Mouse (Mus musculus) neural tube, embryonic 11.5 days (tissue): Measurements from ENCODE around the gene Ttc17. TPM values are rescaled to one million over a fixed set of nuclear protein-coding genes. Genes with fewer than 3 reads are reported as not detected.
"Not testable (repeated sequence)": the region's sequence is repeated elsewhere in the genome, so short reads cannot be mapped to it uniquely, and the experiment has no call there.

Experiments used
- ATAC-seq: fragments of 200-750 bp; cut with Nextera tagmentation; 2 replicates; pipeline ENCODE4 v1.8.0; 2017; ENCODE audit warnings: moderate number of reproducible peaks, mild to moderate bottlenecking, moderate TSS enrichment, moderate library complexity; ENCODE audit not compliant: insufficient read depth, low FRiP score, low TSS enrichment
- DNase-seq: peaks from one replicate; pipeline ENCODE4 v3.0.0-alpha.2; 2015; ENCODE audit warnings: low spot score
- H3K27ac ChIP-seq: fragments of 300-500 bp; sonication (generic); 2 replicates; pipeline ENCODE4 v1.5.1; 2014; ENCODE audit warnings: low read depth, mild to moderate bottlenecking, low read length
- H3K27me3 ChIP-seq: fragments of 300-500 bp; sonication (generic); 2 replicates; pipeline ENCODE4 v1.6.1; 2014; ENCODE audit warnings: mild to moderate bottlenecking, low read length, mixed read lengths; ENCODE audit not compliant: control insufficient read depth, insufficient read depth
- H3K36me3 ChIP-seq: fragments of 300-500 bp; sonication (generic); 2 replicates; pipeline ENCODE4 v1.6.1; 2014; ENCODE audit warnings: mild to moderate bottlenecking, low read length, moderate library complexity, mixed read lengths; ENCODE audit not compliant: control insufficient read depth, insufficient read depth
- H3K4me1 ChIP-seq: fragments of 300-500 bp; sonication (generic); 2 replicates; pipeline ENCODE4 v1.6.1; 2014; ENCODE audit warnings: low read length, mixed read lengths; ENCODE audit not compliant: control insufficient read depth, insufficient read depth
- H3K4me2 ChIP-seq: fragments of 300-500 bp; sonication (generic); 2 replicates; pipeline ENCODE4 v1.6.1; 2014; ENCODE audit warnings: low read depth, mild to moderate bottlenecking, moderate library complexity
- H3K4me3 ChIP-seq: fragments of 300-500 bp; sonication (generic); 2 replicates; pipeline ENCODE4 v1.5.1; 2014; ENCODE audit warnings: low read depth, low read length
- H3K9ac ChIP-seq: fragments of 300-500 bp; sonication (generic); 2 replicates; pipeline ENCODE4 v1.6.1; 2014; ENCODE audit warnings: mild to moderate bottlenecking, low read length
- H3K9me3 ChIP-seq: fragments of 300-500 bp; sonication (generic); 2 replicates; pipeline ENCODE4 v1.6.1; 2016; ENCODE audit warnings: low read length; ENCODE audit not compliant: control insufficient read depth
- whole genome bisulfite sequencing: fragments of 180-500 bp; shearing (Covaris S2); extraction: QIAGEN DNeasy Blood & Tissue Kit; methylation state at CpG from one replicate; pipeline ENCODE4 v1.1.7; 2014; 5-methylcytosine and 5-hydroxymethylcytosine counted together
- polyA plus RNA-seq: library from polyadenylated mRNA; unstranded; fragments of >200 nt; fragmentation: Nextera tagmentation; extraction: Ambion mirVana; gene quantifications from 2 replicates; pipeline ENCODE4 v1.2.1, GENCODE M21; 2014

Gene Ttc17
- polyA plus RNA-seq, 1 experiment from 2014 or later, result 13.7 TPM

DNA sequence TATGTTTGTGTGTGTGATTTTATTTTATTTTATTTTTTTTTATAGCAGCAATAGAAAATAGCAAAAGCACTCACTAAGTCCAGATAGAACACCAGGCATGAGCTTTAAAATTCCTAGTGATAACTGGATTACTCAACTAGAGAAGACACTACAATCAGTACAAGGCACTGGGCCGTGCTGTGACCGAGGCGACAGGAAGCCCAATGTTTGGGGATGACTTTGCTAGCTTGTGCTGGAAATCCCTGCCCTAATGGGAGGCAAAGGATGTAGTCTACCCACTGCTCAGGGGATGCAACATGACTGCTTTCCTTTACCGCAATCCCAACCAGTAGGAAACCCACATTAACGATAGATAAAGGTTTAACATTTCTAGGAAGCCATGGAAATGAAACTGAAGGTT is 10.2 kb downstream of the Ttc17 start:
- no peaks in the 10 kb centered on the region for H3K27me3 ChIP-seq
- no peaks in the 10 kb centered on the region for H3K9me3 ChIP-seq
- H3K4me1 ChIP-seq, result no peaks in the 10 kb centered on the region; the same call in 1 of the 2 replicates
- H3K27ac ChIP-seq, result no peak overlapping the region
- DNase-seq, result no peak
- no peak for ATAC-seq
- no peak overlapping the region for H3K4me3 ChIP-seq
- H3K9ac ChIP-seq, result no peak overlapping the region
- 92% methylated on average over 5 of the region's 5 CpGs for WGBS
- H3K4me2 ChIP-seq, result no peak overlapping the region
- no peaks in the 10 kb centered on the region for H3K36me3 ChIP-seq

DNA sequence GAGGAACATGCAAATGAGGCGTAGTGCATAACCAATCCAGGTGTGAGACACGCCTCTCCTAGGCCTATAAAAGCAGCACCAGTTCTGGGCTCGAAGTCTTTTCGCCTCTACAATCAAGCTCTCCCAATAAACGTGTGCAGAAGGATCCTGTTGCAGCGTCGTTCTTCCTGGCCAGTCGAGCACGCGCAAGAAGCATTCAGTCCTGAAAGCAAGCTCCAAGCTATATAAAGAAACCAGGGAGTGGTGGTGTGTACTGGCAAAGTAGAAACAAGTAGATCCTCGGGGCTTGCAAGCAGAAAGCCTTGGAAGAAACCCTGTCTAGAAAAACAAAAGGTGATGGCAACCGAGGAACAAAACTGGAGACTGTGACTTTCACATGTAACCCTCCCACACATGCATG is 15.4 kb downstream of the Ttc17 start:
- H3K9ac ChIP-seq, H3K27me3 ChIP-seq, H3K4me1 ChIP-seq, H3K27ac ChIP-seq, H3K36me3 ChIP-seq, H3K4me2 ChIP-seq, H3K9me3 ChIP-seq, DNase-seq, ATAC-seq, H3K4me3 ChIP-seq: not testable (repeated sequence)
- 92% methylated on average over 10 of the region's 12 CpGs for WGBS

DNA sequence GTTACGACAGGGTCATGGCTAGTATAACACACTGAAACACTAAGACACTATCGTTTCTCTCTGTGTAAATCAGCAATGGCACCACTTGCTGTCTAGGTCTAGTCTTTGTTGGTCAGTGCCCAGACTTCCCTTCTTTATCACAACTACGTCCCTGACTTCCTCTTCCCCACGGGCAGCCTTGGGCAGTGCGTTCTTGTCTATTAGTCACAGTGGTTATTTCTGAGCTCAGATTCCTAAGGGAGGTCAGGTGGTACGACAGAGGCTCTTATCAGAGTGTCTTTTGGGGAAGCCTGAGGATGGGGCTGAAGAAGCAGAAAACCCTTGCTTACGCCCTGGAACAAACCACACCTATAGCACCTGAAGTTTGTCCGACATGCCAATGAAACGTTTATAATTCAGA is 17.5 kb downstream of the Ttc17 start:
- DNase-seq, result no peak

DNA sequence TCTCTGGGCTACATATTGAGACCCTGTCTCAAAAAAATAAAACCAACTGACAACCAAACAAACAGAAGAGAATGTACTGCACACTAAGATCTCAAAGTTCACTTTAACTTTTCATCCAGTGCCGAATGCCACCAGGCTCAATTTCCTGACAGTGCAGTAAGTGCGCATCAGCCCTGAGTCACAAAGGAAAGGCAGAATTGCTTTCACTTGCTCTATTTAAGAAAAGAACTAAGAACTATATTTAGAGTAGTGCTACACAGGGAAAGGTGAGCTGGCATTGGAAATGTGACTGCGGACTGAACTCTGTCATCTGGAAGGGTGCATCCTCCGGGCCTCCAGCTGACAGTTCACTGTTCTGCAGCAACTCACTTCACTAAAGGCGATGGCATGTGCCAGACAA is 18.6 kb downstream of the Ttc17 start:
- DNase-seq (no peak), ATAC-seq (no peak)
- H3K9me3 ChIP-seq, result no peaks in the 10 kb centered on the region
- no peaks in the 10 kb centered on the region for H3K27me3 ChIP-seq
- no peaks in the 10 kb centered on the region for H3K36me3 ChIP-seq
- WGBS, result 97% methylated on average over 5 of the region's 5 CpGs
- no peak overlapping the region for H3K4me2 ChIP-seq
- no peaks in the 10 kb centered on the region for H3K4me1 ChIP-seq
- H3K4me3 ChIP-seq, result no peak overlapping the region
- H3K27ac ChIP-seq, result no peak overlapping the region
- H3K9ac ChIP-seq, result no peak overlapping the region

More for the DNA sequence above, 17.5 kb downstream of the Ttc17 start:
- 88% methylated on average over 9 of the region's 9 CpGs for WGBS
- no peak overlapping the region for H3K27ac ChIP-seq
- H3K4me3 ChIP-seq, result no peak overlapping the region
- H3K36me3 ChIP-seq, result no peaks in the 10 kb centered on the region
- no peaks in the 10 kb centered on the region for H3K27me3 ChIP-seq
- H3K9ac ChIP-seq, result no peak overlapping the region
- no peaks in the 10 kb centered on the region for H3K9me3 ChIP-seq
- no peak overlapping the region for H3K4me2 ChIP-seq
- no peaks in the 10 kb centered on the region for H3K4me1 ChIP-seq
- ATAC-seq, result no peak

DNA sequence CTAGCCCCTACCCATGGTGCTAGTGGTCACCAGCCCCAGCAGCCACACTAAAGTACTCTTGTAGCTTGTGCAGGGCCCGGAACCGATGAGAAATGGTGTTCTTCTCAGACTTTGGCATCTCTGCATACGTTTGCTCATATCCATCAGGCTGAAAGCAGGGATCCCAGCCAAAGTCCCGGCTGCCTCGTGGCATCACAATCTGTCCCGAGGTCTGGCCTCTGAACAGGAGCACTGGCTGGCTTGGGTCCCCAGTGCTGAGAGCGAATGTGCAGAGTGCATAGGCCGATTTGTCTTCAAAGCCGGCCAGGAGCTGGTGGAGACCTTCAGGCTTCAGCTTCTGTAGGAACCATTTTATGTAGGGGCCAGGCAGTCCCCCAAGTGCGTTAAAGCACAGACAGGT is 22.0 kb downstream of the Ttc17 start:
- not testable (repeated sequence) for H3K4me2 ChIP-seq, H3K9ac ChIP-seq, ATAC-seq, H3K27me3 ChIP-seq, DNase-seq, H3K4me1 ChIP-seq, H3K9me3 ChIP-seq, H3K4me3 ChIP-seq, H3K27ac ChIP-seq, H3K36me3 ChIP-seq
- WGBS, result 97% methylated on average over 10 of the region's 10 CpGs

DNA sequence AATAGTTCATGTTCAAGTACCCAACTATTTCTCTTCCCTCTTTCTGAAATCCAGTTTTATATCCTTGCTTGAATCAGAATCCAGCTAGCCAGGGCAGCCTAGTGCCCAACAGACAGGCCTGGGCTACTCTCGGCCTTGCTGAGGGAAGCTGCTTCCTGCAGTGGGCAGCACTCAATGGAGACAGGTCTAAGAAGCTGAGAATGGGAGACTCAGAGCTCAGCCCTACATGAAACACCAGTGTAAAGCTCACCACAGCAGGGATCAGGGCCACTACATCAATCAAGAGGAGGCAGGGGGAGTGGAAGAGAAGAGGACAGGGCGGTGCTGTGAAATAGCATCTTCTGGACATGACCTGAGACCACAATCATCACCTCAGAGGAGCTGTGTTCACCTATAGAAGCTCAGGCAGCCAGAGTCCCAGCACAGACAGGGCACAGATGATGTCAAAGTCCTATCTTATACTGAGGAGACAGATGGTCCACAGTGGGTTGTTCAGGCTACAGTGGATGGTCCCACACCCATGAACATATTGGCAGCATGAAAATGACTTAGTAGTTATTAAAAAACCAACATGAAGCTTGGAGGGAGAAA is 25.3 kb downstream of the Ttc17 start:
- H3K9ac ChIP-seq, result no peak overlapping the region
- H3K36me3 ChIP-seq, result peaks cover 2% of the 10 kb centered on the region; the same call in 1 of the 2 replicates
- no peak for DNase-seq
- ATAC-seq, result no peak
- no peak overlapping the region for H3K4me3 ChIP-seq
- H3K4me1 ChIP-seq, result no peaks in the 10 kb centered on the region
- no peak overlapping the region for H3K4me2 ChIP-seq
- no peaks in the 10 kb centered on the region for H3K27me3 ChIP-seq
- 72% methylated on average over 2 of the region's 2 CpGs for WGBS
- no peaks in the 10 kb centered on the region for H3K9me3 ChIP-seq
- H3K27ac ChIP-seq, result no peak overlapping the region

DNA sequence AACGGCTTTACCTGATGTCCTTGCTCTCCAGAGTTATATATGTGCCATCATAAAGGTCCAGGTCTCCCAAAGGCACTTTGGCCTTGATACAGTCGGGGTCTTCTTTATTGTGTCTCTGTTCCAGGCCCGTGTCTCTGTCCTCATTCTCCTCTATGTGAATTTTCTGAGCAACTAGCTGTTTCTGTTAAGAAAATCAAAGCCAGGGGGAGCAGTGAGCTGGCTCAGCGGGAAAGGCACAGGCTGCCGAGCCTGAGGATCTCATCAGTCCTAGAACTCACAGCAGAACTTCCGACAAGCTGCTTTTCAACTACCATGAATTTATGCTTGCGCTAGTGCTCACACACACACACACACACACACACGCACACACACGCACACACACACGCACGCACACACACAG is 27.8 kb downstream of the Ttc17 start:
- no peaks in the 10 kb centered on the region for H3K4me1 ChIP-seq
- ATAC-seq (no peak), DNase-seq (peak; percentile 10)
- no peak overlapping the region for H3K4me3 ChIP-seq
- WGBS, result 85% methylated on average over 11 of the region's 11 CpGs
- H3K27me3 ChIP-seq, result no peaks in the 10 kb centered on the region
- no peak overlapping the region for H3K27ac ChIP-seq
- peaks cover 2% of the 10 kb centered on the region; the same call in 1 of the 2 replicates for H3K36me3 ChIP-seq
- H3K9ac ChIP-seq, result no peak overlapping the region
- no peaks in the 10 kb centered on the region for H3K9me3 ChIP-seq
- H3K4me2 ChIP-seq, result no peak overlapping the region

DNA sequence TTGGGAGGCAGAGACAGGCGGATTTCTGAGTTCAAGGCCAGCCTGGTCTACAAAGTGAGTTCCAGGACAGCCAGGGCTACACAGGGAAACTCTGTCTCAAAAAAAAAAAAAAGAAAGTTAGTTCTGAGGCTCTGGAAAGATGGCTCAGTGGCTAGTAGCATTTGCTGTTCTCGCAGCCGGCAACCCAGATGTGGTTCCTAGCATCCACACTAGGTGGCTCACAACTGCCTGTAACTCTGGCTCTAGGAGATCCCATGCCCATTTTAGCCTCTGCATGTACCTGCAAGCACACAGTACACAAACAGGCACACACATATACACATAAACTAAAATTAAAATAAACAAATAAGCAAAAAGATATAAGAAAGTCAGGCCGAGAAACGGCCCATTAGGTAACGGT is 35.4 kb downstream of the Ttc17 start:
- WGBS, result 85% methylated on average over 6 of the region's 6 CpGs
- Histone ChIP-seq H3K27ac (no peak overlapping the region), H3K36me3 (peaks cover 4% of the 10 kb centered on the region), H3K4me1 (no peaks in the 10 kb centered on the region), H3K9me3 (no peaks in the 10 kb centered on the region), H3K9ac (no peak overlapping the region), H3K4me2 (no peak overlapping the region), H3K27me3 (no peaks in the 10 kb centered on the region), H3K4me3 (no peak overlapping the region)
- DNase-seq (no peak), ATAC-seq (no peak)

DNA sequence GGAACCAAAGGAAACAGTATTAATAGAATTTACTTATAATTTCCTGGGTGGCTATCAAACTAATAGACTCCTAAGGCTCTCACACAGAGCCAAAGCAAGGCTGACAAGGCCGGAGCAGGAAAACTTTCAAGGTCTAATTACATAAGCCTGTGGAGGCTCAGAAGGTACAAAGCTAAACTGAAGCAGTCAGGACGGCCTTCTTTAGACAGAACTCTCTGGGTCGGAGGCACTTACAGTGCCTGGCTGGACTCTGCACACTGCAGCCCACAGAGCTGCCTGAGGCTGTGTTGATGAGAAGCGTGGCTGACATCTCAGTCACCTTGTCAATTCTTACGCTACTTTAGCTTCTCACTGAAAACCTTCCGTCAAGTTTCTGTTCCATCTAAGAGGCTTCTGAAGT is 42.7 kb downstream of the Ttc17 start:
- DNase-seq (no peak), ATAC-seq (no peak)
- Histone ChIP-seq H3K4me3 (no peak overlapping the region), H3K36me3 (peaks cover 17% of the 10 kb centered on the region), H3K9me3 (no peaks in the 10 kb centered on the region), H3K27ac (no peak overlapping the region), H3K4me2 (no peak overlapping the region), H3K9ac (no peak overlapping the region), H3K4me1 (no peaks in the 10 kb centered on the region), H3K27me3 (no peaks in the 10 kb centered on the region)
- WGBS, result 96% methylated on average over 6 of the region's 6 CpGs
